Mouse (Mus musculus) erythroblast, adult 5-6 weeks (primary cell): Measurements from ENCODE around the gene Dohh. TPM values are rescaled to one million over a fixed set of nuclear protein-coding genes. Genes with fewer than 3 reads are reported as not detected.

Experiments used
- ATAC-seq: replicated peaks from 2 replicates; pipeline ENCODE4 v1.8.0; 2016; ENCODE audit warnings: moderate number of reproducible peaks, mild to moderate bottlenecking, moderate TSS enrichment, inconsistent platforms; ENCODE audit not compliant: poor library complexity, low FRiP score, severe bottlenecking
- total RNA-seq, 2 experiments: library from RNA; stranded (forward) in 1 of 2; stranded (reverse) in 1 of 2; fragments of 150-400 nt in 1 of 2; fragments of 200-764, 138-1000 nt in 1 of 2; gene quantifications; 2 replicates each; pipeline versions ENCODE4 v1.2.3 to v1.2.4; 2015 to 2017; ENCODE audit warnings: low replicate concordance in 2 of 2

The Dohh gene
- total RNA-seq, 2 experiments from 2014 or later = 10.4 to 33.7 TPM

- no peak for ATAC-seq
Observed at GRCm38 (mm10) chr10:81426081-81426671, 41.9 kb downstream of the Dohh start.

- ATAC-seq = peak; percentile 61
Observed at GRCm38 (mm10) chr10:81426897-81427296, 42.7 kb downstream of the Dohh start.

- ATAC-seq = no peak
Observed at GRCm38 (mm10) chr10:81427327-81427726, 43.1 kb downstream of the Dohh start.

- no peak for ATAC-seq
Observed at GRCm38 (mm10) chr10:81427804-81428506, 43.7 kb downstream of the Dohh start.

- ATAC-seq = no peak
Observed at GRCm38 (mm10) chr10:81428507-81428870, 44.3 kb downstream of the Dohh start.

- no peak for ATAC-seq
Observed at GRCm38 (mm10) chr10:81429092-81429491, 44.9 kb downstream of the Dohh start.

GRCm38 (mm10) chr10:81429605-81430061 is 45.4 kb downstream of the Dohh start:
- ATAC-seq = peak; percentile 49

GRCm38 (mm10) chr10:81430141-81430830 is 46.1 kb downstream of the Dohh start:
- ATAC-seq = no peak

- ATAC-seq = no peak
Observed at GRCm38 (mm10) chr10:81430831-81431525, 46.8 kb downstream of the Dohh start.

- ATAC-seq = no peak
Observed at GRCm38 (mm10) chr10:81431526-81432168, 47.4 kb downstream of the Dohh start.

GRCm38 (mm10) chr10:81432169-81432867 is 48.1 kb downstream of the Dohh start:
- ATAC-seq = peak; percentile 15

GRCm38 (mm10) chr10:81432868-81433262 is 48.6 kb downstream of the Dohh start:
- ATAC-seq = peak; percentile 84

GRCm38 (mm10) chr10:81433541-81434289 is 49.5 kb downstream of the Dohh start:
- ATAC-seq = 0 out of 2 replicates have a peak, but pooled peaks have one; percentile 18

- ATAC-seq = no peak
Observed at GRCm38 (mm10) chr10:81434361-81435263, 50.4 kb downstream of the Dohh start.

- no peak for ATAC-seq
Observed at GRCm38 (mm10) chr10:81435436-81435835, 51.2 kb downstream of the Dohh start.
